Mouse (Mus musculus): Measurements from ENCODE around the gene Trpm8.

Gene Trpm8

GRCm38 (mm10) chr1:88248658-88249057 lies 28.8 kb upstream of the Trpm8 start:
- no peak for DNase-seq

GRCm38 (mm10) chr1:88249596-88249995 lies 27.9 kb upstream of the Trpm8 start:
- no peak for DNase-seq

GRCm38 (mm10) chr1:88250023-88250422 lies 27.4 kb upstream of the Trpm8 start:
- no peak for DNase-seq

GRCm38 (mm10) chr1:88253106-88253505 lies 24.4 kb upstream of the Trpm8 start:
- no peak for DNase-seq

GRCm38 (mm10) chr1:88253540-88253939 lies 23.9 kb upstream of the Trpm8 start:
- DNase-seq = no peak

GRCm38 (mm10) chr1:88254793-88255465 lies 22.5 kb upstream of the Trpm8 start:
- DNase-seq = no peak

- no peak for DNase-seq
These were observed 22.0 kb upstream of the Trpm8 start for GRCm38 (mm10) chr1:88255466-88255857.

- peak; percentile 64 for DNase-seq
These were observed 21.3 kb upstream of the Trpm8 start for GRCm38 (mm10) chr1:88255989-88256754.

GRCm38 (mm10) chr1:88256886-88257663 lies 20.4 kb upstream of the Trpm8 start:
- DNase-seq = no peak

- DNase-seq = no peak
These were observed 19.8 kb upstream of the Trpm8 start for GRCm38 (mm10) chr1:88257681-88258080.

- no peak for DNase-seq
These were observed 19.1 kb upstream of the Trpm8 start for GRCm38 (mm10) chr1:88258361-88258760.

- peak; percentile 60 for DNase-seq
These were observed 18.4 kb upstream of the Trpm8 start for GRCm38 (mm10) chr1:88258881-88259642.

GRCm38 (mm10) chr1:88259643-88260024 lies 17.8 kb upstream of the Trpm8 start:
- DNase-seq = no peak

GRCm38 (mm10) chr1:88260114-88260513 lies 17.3 kb upstream of the Trpm8 start:
- DNase-seq = peak; percentile 53

GRCm38 (mm10) chr1:88260604-88261377 lies 16.7 kb upstream of the Trpm8 start:
- DNase-seq = no peak

GRCm38 (mm10) chr1:88261706-88262105 lies 15.8 kb upstream of the Trpm8 start:
- DNase-seq = no peak

- DNase-seq = no peak
These were observed 15.2 kb upstream of the Trpm8 start for GRCm38 (mm10) chr1:88262255-88262654.

GRCm38 (mm10) chr1:88262961-88263360 lies 14.5 kb upstream of the Trpm8 start:
- DNase-seq = no peak

- no peak for DNase-seq
These were observed 13.7 kb upstream of the Trpm8 start for GRCm38 (mm10) chr1:88263778-88264177.

GRCm38 (mm10) chr1:88264237-88264868 lies 13.1 kb upstream of the Trpm8 start:
- DNase-seq = no peak

- DNase-seq = no peak
These were observed 12.6 kb upstream of the Trpm8 start for GRCm38 (mm10) chr1:88264869-88265240.

- no peak for DNase-seq
These were observed 11.3 kb upstream of the Trpm8 start for GRCm38 (mm10) chr1:88266123-88266522.

Data from cerebellum, adult 11-12 months (tissue).